Mouse (Mus musculus): ENCODE measurements around the gene Kcnc1. TPM values are rescaled to one million over a fixed set of nuclear protein-coding genes. Genes with fewer than 3 reads are reported as not detected.

Kcnc1 gene
- total RNA-seq, 2 experiments from 2014 or later, result 105 to 112 TPM

- no peak for DNase-seq (ENCODE audit: extremely low spot score in 1 of 2, low spot score in 1 of 2)
These were observed 2.4 kb upstream of the Kcnc1 start for GRCm38 (mm10) chr7:46393718-46394511.

GRCm38 (mm10) chr7:46394933-46395332 is 1.4 kb upstream of the Kcnc1 start:
- DNase-seq (ENCODE audit: extremely low spot score in 1 of 2, low spot score in 1 of 2), result no peak

GRCm38 (mm10) chr7:46395571-46395970 is 726 bp upstream of the Kcnc1 start:
- no peak for DNase-seq (ENCODE audit: extremely low spot score in 1 of 2, low spot score in 1 of 2)

GRCm38 (mm10) chr7:46396928-46397731 is 833 bp downstream of the Kcnc1 start:
- peak; percentile 55 to 66 for DNase-seq (ENCODE audit: extremely low spot score in 1 of 2, low spot score in 1 of 2)

DNA sequence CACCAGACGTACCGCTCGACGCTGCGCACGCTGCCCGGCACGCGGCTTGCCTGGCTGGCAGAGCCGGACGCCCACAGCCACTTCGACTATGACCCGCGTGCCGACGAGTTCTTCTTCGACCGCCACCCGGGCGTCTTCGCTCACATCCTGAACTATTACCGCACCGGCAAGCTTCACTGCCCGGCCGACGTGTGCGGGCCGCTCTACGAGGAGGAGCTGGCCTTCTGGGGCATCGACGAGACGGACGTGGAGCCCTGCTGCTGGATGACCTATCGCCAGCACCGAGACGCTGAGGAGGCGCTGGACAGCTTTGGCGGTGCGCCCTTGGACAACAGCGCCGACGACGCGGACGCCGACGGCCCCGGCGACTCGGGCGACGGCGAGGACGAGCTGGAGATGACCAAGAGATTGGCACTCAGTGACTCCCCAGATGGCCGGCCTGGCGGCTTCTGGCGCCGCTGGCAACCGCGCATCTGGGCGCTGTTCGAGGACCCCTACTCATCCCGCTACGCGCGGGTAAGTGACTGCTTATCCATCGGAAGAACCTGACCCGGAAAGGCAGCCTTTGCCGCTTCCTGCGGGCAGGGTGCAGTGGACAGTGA is 1.5 kb downstream of the Kcnc1 start:
- DNase-seq (ENCODE audit: extremely low spot score in 1 of 2, low spot score in 1 of 2), result no peak

- DNase-seq (ENCODE audit: extremely low spot score in 1 of 2, low spot score in 1 of 2), result no peak
These were observed 2.3 kb downstream of the Kcnc1 start for GRCm38 (mm10) chr7:46398612-46399011.

DNA sequence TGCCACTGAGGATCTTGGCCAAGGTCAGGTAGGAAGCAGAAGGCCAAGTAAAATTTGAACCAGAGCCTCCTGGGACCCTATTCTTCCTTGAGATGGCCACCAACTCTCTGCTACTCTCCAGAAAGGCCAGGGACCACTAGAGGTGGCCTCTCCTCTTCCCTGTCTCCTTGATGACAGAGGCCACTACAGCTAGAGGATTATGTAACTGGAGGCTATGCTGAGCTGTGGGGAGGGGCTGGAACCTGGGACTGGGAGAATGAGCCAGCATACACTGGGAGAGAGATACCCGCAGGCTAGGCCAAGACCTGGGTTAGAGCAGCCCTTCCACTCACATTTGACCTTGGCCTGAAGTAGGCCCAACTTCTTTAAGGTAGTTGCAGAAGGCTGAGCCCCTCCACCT is 3.4 kb downstream of the Kcnc1 start:
- no peak for DNase-seq (ENCODE audit: extremely low spot score in 1 of 2, low spot score in 1 of 2)

DNA sequence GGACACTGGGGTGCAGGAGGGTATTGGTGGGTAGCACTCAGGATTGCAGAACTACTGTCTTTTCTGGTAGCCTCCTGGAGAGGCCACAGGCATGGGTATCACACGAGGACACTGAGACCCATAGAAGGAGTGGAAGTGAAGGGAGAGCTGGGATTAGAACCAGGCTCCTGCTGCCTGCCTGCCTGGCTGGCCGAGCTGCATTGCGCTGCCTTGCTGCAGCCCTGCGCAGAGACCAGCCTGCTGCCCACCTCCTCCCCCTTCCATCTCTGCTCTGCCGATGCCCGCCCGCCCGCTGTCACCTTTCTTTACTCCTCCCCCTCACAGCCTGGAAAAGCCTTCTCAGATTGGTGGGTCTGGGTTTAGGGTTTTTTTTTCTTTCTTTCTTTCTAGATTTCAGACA is 4.0 kb downstream of the Kcnc1 start:
- DNase-seq (ENCODE audit: extremely low spot score in 1 of 2, low spot score in 1 of 2), result no peak

DNA sequence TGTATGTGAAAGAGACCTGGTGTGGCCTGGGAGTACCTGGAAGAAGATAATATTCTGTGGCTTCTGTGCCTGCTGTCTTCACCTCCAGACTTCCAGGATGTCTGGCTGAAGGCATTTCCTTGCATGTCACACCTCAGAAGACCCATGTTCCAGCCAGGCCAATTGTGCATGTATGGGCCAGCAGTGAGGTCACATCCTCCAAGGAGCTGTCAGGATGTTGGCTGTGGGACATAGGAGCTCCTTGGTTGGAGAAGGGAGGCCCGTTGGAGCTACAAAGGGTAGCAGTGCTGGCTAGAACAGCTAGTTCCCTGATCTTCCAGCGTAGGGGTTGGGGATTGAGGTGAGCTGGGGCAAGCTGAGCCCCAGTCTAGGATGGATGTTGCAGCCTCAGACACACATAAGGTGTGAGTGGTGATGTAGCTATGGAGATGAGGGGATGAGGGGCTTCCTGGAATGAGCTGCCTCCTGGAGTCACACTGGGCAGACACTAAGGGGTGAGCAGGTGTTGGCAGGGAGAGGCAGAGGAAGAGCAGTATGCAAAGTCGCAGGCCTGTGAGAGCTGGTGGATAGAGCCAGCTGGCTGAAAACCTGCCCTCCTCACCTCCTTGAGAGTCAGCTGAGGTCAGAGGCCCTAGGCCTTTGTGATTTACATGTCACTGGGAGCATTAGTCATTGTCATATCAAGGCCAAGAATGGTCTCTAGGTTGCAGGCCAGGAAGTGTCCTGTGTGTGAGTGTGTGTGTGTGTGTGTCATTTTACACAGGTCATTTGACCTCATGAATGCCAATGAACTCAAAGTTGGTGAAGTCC is 5.3 kb downstream of the Kcnc1 start:
- no peak for DNase-seq (ENCODE audit: extremely low spot score in 1 of 2, low spot score in 1 of 2)

DNA sequence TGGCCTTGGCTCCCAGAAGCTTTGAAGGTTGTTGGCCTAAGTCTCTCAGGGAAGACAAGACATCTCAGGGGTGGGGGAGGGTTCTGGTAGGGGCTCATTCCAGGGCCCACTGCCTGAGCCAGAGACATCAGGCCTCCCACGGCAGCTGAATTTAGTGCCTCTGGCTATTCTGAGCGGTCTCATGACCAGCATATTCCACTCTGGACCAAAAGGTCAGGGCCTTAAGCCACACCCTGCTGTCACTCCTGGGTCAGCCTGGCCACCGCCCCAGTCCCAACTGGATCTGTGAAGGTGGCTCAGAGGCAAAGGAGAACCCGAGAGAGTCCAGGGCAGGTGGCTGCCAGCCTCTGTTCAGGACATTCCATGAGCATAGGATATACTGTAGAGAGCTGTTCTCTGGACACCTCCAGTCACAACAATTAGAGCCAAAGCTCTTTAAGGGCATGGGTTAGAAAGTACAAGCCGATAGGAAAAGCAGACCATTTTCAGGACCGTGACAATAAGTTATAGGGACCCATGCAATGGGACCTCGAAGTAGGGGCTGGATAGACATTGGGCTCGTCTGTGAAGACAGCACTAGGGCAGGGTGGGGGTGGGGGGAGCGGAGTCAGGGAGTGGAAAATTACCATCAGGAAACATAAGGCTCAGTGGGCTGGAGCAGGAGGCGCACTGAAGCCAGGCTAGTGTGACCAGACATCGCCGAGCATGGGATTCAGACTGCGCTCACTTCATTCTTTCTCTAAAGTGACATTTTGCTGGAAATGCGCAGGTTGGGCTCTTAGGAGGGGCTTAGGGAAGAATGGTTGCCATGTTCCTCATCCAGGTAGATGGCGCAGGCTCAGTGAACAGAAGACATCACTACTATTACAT is 7.6 kb downstream of the Kcnc1 start:
- no peak for DNase-seq (ENCODE audit: extremely low spot score in 1 of 2, low spot score in 1 of 2)

DNA sequence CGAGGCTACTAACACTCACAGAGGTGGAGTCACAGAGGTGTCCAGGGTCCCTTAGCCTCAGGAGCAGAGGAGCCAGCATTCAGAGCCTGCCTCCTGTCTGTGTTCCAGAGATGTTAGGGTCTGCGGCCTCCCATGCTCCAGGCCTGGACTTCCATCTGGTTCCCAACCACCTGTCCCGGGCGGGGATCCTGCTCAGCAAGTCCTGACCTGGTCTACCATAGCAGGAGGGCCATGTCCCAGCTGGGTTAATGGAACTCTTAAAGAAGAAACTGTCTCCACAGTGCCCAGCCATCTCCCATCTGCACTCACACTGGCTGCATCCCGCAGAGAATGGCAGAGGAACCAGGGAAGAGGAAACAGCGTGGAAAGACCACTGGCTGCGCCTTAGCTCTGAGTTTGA is 8.5 kb downstream of the Kcnc1 start:
- no peak for DNase-seq (ENCODE audit: extremely low spot score in 1 of 2, low spot score in 1 of 2)

DNA sequence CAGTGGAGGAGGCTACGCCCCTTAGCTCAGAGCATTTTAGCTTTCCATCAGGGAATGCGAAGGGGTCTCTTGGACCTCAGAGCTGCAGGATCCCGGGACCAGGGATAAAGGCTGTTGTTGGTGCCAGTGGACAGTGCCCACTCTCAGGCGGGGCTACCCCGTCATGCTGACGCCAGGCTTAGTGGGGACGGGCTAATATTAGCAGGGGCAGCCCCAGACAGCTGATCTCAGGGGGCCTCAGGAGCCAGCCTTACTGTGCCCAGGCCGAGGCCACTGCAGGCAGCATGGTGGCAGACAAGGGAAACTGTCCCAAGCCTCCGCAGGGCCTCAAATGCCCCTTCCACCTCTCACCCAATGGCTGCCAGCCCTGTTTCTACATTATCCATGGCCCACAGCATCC is 12.3 kb downstream of the Kcnc1 start:
- DNase-seq (ENCODE audit: extremely low spot score in 1 of 2, low spot score in 1 of 2), result no peak

GRCm38 (mm10) chr7:46409204-46409789 is 13.0 kb downstream of the Kcnc1 start:
- DNase-seq (ENCODE audit: extremely low spot score in 1 of 2, low spot score in 1 of 2), result no peak

- no peak for DNase-seq (ENCODE audit: extremely low spot score in 1 of 2, low spot score in 1 of 2)
These were observed 14.4 kb downstream of the Kcnc1 start for GRCm38 (mm10) chr7:46410727-46411126.

- DNase-seq (ENCODE audit: extremely low spot score in 1 of 2, low spot score in 1 of 2), result no peak
These were observed 16.5 kb downstream of the Kcnc1 start for GRCm38 (mm10) chr7:46412823-46413222.

GRCm38 (mm10) chr7:46413959-46414725 is 17.8 kb downstream of the Kcnc1 start:
- DNase-seq (ENCODE audit: extremely low spot score in 1 of 2, low spot score in 1 of 2), result no peak

- no peak for DNase-seq (ENCODE audit: extremely low spot score in 1 of 2, low spot score in 1 of 2)
These were observed 19.6 kb downstream of the Kcnc1 start for GRCm38 (mm10) chr7:46415818-46416425.

GRCm38 (mm10) chr7:46417467-46417866 is 21.2 kb downstream of the Kcnc1 start:
- no peak for DNase-seq (ENCODE audit: extremely low spot score in 1 of 2, low spot score in 1 of 2)

Data from layer of hippocampus, postnatal 25 days (tissue).